Comparison of ENCODE assay signal across 19 mouse cellular contexts in the genomic region with DNA sequence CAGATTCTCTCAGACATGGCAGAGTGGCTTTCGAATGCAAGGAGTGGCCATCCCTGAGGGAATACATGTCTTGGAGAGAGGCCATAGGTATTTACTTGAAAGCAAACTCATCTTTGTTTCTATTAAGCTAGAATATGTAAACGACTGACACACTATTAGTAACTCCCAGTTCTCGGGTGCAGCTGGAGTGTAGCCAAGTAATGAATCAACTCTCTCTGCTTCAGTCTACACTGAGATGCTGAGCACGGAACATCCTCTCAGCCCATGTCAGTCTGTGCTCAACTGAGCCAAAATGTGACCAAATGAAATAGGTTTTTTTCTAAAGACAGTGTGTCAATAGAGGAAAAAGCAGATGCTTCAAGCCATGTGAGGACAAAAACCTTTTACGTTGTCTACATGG.
DNase-seq lines count a peak whose midpoint lies in the region; ATAC-seq and TF ChIP-seq lines count a peak whose summit lies in the region.
"Had no signal": no experiment of that assay in that cellular context is flagged by ENCODE, and none has a peak within 500 bp of the region (broad histone marks: within the 10 kb centered on the region; RNA-seq: fewer than 3 reads in every experiment).

No protein-coding gene starts in this region.

- no peak overlapping the region for H3K4me2 ChIP-seq in lung, embryonic 14.5 days
- H3K4me2 ChIP-seq: embryonic facial prominence, embryonic 15.5 days; forebrain, embryonic 12.5 days; limb, embryonic 15.5 days; midbrain, embryonic 12.5 days had no signal

- 42% methylated on average over 5 of the region's 5 CpGs for WGBS in lung, embryonic 14.5 days
- whole genome bisulfite sequencing in lung, adult 2 months = 54% methylated on average over 5 of the region's 5 CpGs

- H3K27ac ChIP-seq in lung, embryonic 14.5 days (ENCODE audit: low read depth) = no peak overlapping the region
- H3K27ac ChIP-seq: embryonic facial prominence, embryonic 15.5 days; forebrain, embryonic 12.5 days; heart, adult 2 months; limb, embryonic 15.5 days; macrophage; midbrain, embryonic 12.5 days had no signal

- TF ChIP-seq CTCF in lung, embryonic 14.5 days (IDR thresholded peaks at IDR 0.05; ENCODE audit: low read depth) = no peak
- TF ChIP-seq CTCF in lung, adult 2 months (IDR thresholded peaks at IDR 0.05; ENCODE audit: insufficient read depth, low read length) = no peak
- TF ChIP-seq CTCF in brain, embryonic 14.5 days (IDR thresholded peaks at IDR 0.05; ENCODE audit: borderline replicate concordance, extremely low read depth, insufficient read depth, insufficient read length) = no peak

- no peaks in the 10 kb centered on the region for H3K36me3 ChIP-seq in lung, embryonic 14.5 days (ENCODE audit: insufficient read depth)
- H3K36me3 ChIP-seq: embryonic facial prominence, embryonic 15.5 days; forebrain, embryonic 12.5 days; limb, embryonic 15.5 days; midbrain, embryonic 12.5 days had no signal

- H3K9me3 ChIP-seq in lung, embryonic 14.5 days (ENCODE audit: low read depth, low read length) = no peaks in the 10 kb centered on the region
- H3K9me3 ChIP-seq: embryonic facial prominence, embryonic 15.5 days; forebrain, embryonic 12.5 days; limb, embryonic 15.5 days; midbrain, embryonic 12.5 days had no signal

- no peak for TF ChIP-seq POLR2A in lung, adult 2 months (IDR thresholded peaks at IDR 0.05; ENCODE audit: borderline replicate concordance, extremely low read depth, low read depth, low read length)
- TF ChIP-seq POLR2A in brain, embryonic 14.5 days (IDR thresholded peaks at IDR 0.05; ENCODE audit: borderline replicate concordance, extremely low read depth, insufficient read depth, insufficient read length, poor library complexity, severe bottlenecking) = no peak

- no peak overlapping the region for H3K4me3 ChIP-seq in lung, embryonic 14.5 days (ENCODE audit: low read depth, low read length)
- H3K4me3 ChIP-seq in lung, adult 2 months (replicated peaks; ENCODE audit: extremely low read depth, low read depth, low read length) = no peak overlapping the region
- H3K4me3 ChIP-seq: embryonic facial prominence, embryonic 15.5 days; forebrain, embryonic 12.5 days; heart, adult 2 months; limb, embryonic 15.5 days; midbrain, embryonic 12.5 days had no signal

- H3K9ac ChIP-seq in lung, embryonic 14.5 days = no peak overlapping the region
- H3K9ac ChIP-seq: embryonic facial prominence, embryonic 15.5 days; forebrain, embryonic 12.5 days; limb, embryonic 15.5 days; midbrain, embryonic 12.5 days had no signal

- H3K4me1 ChIP-seq in lung, embryonic 14.5 days (ENCODE audit: insufficient read depth) = no peaks in the 10 kb centered on the region
- H3K4me1 ChIP-seq in lung, adult 2 months (ENCODE audit: control insufficient read depth, insufficient read depth, low read length) = no peaks in the 10 kb centered on the region
- H3K4me1 ChIP-seq: embryonic facial prominence, embryonic 15.5 days; forebrain, embryonic 12.5 days; limb, embryonic 15.5 days; midbrain, embryonic 12.5 days had no signal

- DNase-seq in cerebellum, postnatal 14 days = peak; percentile 5 to 10
- DNase-seq in cerebellum, adult 18-20 months = no peak
- peak; percentile 62 for DNase-seq in lung, embryonic 14.5 days
- DNase-seq in lung, adult 2 months = no peak
- peak; percentile 85 for DNase-seq in 3T3-L1 (ENCODE audit: low read depth, low spot score)
- peak; percentile 22 for DNase-seq in brain, embryonic 14.5 days (ENCODE audit: low read depth)
- DNase-seq in kidney, adult 11 months = no peak
- DNase-seq in adrenal gland, postnatal 4 days (ENCODE audit: low spot score in 2 of 2) = no peak
- DNase-seq: cerebellum, adult 2 months; gastrocnemius, postnatal 14 days; heart, adult 2 months; kidney, adult 2 months; kidney, postnatal 25 days; thymus, postnatal 36 days had no signal

- H3K27me3 ChIP-seq in lung, embryonic 14.5 days (ENCODE audit: insufficient read depth, low read length) = no peaks in the 10 kb centered on the region
- H3K27me3 ChIP-seq: embryonic facial prominence, embryonic 15.5 days; forebrain, embryonic 12.5 days; limb, embryonic 15.5 days; midbrain, embryonic 12.5 days had no signal

- no peak for ATAC-seq in lung, embryonic 14.5 days (ENCODE audit: insufficient read depth)

Comparison
In these comparisons a context has a peak if more than half of its experiments do, and no peak if none do; other contexts are left out.
1. DNase-seq: peak in cerebellum, postnatal 14 days (2 of 2), lung, embryonic 14.5 days (single experiment), 3T3-L1 (single experiment) and brain, embryonic 14.5 days (single experiment); none in cerebellum, adult 18-20 months (0 of 2), lung, adult 2 months (single experiment), kidney, adult 11 months (single experiment) and adrenal gland, postnatal 4 days (0 of 2).